Mouse (Mus musculus) right cerebral cortex, postnatal 14 days (tissue): ENCODE results near the gene Naaladl2.
"Not testable (repeated sequence)": the region's sequence is repeated elsewhere in the genome, so short reads cannot be mapped to it uniquely, and the experiment has no call there.

Experiments
- DNase-seq: peaks from one replicate; pipeline ENCODE4 v3.0.0; 2022

Gene Naaladl2

GRCm38 (mm10) chr3:25143555-25144311 lies at the start of gene Naaladl2:
TSS of gene Naaladl2 (minus strand) at chr3:25144261.
- peak; percentile 75 for DNase-seq

- DNase-seq: no peak
These were observed 7.7 kb upstream of the Naaladl2 start for GRCm38 (mm10) chr3:25151721-25152120.

- no peak for DNase-seq
These were observed 3.2 kb upstream of the Naaladl2 start for GRCm38 (mm10) chr3:25147271-25147670.

- no peak for DNase-seq
These were observed 1.1 kb upstream of the Naaladl2 start for GRCm38 (mm10) chr3:25144961-25145697.

- no peak for DNase-seq
These were observed 950 bp downstream of the Naaladl2 start for GRCm38 (mm10) chr3:25143111-25143510.

- no peak for DNase-seq
These were observed 12.2 kb downstream of the Naaladl2 start for GRCm38 (mm10) chr3:25131848-25132247.

GRCm38 (mm10) chr3:25127864-25128263 lies 16.2 kb downstream of the Naaladl2 start:
- no peak for DNase-seq

GRCm38 (mm10) chr3:25124919-25125846 lies 18.9 kb downstream of the Naaladl2 start:
- DNase-seq: no peak

GRCm38 (mm10) chr3:25113107-25113506 lies 31.0 kb downstream of the Naaladl2 start:
- no peak for DNase-seq

- no peak for DNase-seq
These were observed 35.1 kb downstream of the Naaladl2 start for GRCm38 (mm10) chr3:25108997-25109396.

GRCm38 (mm10) chr3:25092986-25093385 lies 51.1 kb downstream of the Naaladl2 start:
- DNase-seq: no peak

GRCm38 (mm10) chr3:25075785-25076184 lies 68.3 kb downstream of the Naaladl2 start:
- DNase-seq: no peak

GRCm38 (mm10) chr3:25074266-25074665 lies 69.8 kb downstream of the Naaladl2 start:
- DNase-seq: no peak

- DNase-seq: no peak
These were observed 70.2 kb downstream of the Naaladl2 start for GRCm38 (mm10) chr3:25073821-25074220.

GRCm38 (mm10) chr3:25063217-25063616 lies 80.8 kb downstream of the Naaladl2 start:
- no peak for DNase-seq

GRCm38 (mm10) chr3:25052975-25053374 lies 91.1 kb downstream of the Naaladl2 start:
- DNase-seq: no peak

- no peak for DNase-seq
These were observed 124.1 kb downstream of the Naaladl2 start for GRCm38 (mm10) chr3:25019972-25020371.

GRCm38 (mm10) chr3:25010751-25011150 lies 133.3 kb downstream of the Naaladl2 start:
- no peak for DNase-seq

- DNase-seq: not testable (repeated sequence)
These were observed 137.3 kb downstream of the Naaladl2 start for GRCm38 (mm10) chr3:25006802-25007201.

GRCm38 (mm10) chr3:24992577-24992976 lies 151.5 kb downstream of the Naaladl2 start:
- no peak for DNase-seq

GRCm38 (mm10) chr3:24992078-24992477 lies 152.0 kb downstream of the Naaladl2 start:
- DNase-seq: no peak

GRCm38 (mm10) chr3:24982111-24982510 lies 161.9 kb downstream of the Naaladl2 start:
- DNase-seq: no peak

- no peak for DNase-seq
These were observed 201.9 kb downstream of the Naaladl2 start for GRCm38 (mm10) chr3:24942170-24942569.
